Mouse (Mus musculus): ENCODE measurements around the gene Stn1. TPM values are rescaled to one million over a fixed set of nuclear protein-coding genes. Genes with fewer than 3 reads are reported as not detected.

Gene Stn1
- total RNA-seq, 2 experiments from 2014 or later = 5.9 to 6.3 TPM

DNA sequence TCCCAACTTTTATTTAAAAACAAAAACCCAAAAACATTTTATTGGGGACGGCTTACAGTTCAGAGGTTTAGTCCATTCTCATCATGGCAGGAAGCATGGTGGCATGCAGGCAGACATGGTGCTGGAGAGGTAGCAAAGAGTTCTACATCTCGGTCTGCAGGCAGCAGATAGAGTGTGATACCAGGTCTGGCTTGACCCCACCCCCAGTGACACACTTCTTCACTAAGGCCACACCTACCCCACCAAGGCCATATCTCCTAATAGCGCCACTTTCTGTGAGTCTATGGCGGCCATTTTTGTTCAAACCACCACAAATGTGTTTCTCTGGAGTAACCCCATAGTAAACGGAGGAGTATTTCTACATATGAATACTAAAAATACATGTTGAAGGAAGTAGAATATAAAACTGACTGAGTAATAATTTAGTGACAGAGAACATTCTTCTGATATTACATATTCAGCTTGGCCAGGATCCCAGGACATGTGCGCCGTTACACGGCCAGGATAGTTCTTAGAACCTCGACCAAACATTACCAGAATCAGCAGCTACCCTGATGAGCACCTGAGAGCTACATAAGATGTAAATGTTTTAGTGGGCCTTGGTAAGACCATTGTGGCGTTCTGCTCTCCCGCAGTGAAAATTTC is 11.2 kb upstream of the Stn1 start:
- ATAC-seq (replicated peaks; ENCODE audit: low FRiP score, poor library complexity, severe bottlenecking) = peak; percentile 75

- no peak for ATAC-seq (replicated peaks; ENCODE audit: low FRiP score, poor library complexity, severe bottlenecking)
Measured at GRCm38 (mm10) chr19:47545528-47545927, 8.2 kb upstream of the Stn1 start.

DNA sequence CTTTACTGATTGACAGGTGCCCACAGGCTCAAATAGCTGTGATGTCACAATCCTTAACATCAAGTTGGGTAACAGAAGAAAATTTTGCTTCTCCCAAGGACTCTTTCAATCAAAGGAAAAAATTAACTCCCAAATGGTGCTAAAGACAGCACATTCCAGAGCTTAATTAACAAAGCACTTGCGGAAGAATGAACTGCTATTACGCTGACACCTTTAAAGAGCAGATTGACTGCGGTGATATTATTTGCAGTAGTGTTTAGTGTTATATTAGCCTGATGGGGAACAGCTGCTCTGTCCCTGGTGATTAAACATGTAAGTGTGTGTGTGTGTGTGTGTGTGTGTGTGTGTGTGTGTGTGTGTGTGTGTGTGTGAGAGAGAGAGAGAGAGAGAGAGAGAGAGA is 7.7 kb upstream of the Stn1 start:
- ATAC-seq (replicated peaks; ENCODE audit: low FRiP score, poor library complexity, severe bottlenecking) = no peak

- ATAC-seq (replicated peaks; ENCODE audit: low FRiP score, poor library complexity, severe bottlenecking) = no peak
Measured at GRCm38 (mm10) chr19:47542441-47542840, 5.1 kb upstream of the Stn1 start.

- no peak for ATAC-seq (replicated peaks; ENCODE audit: low FRiP score, poor library complexity, severe bottlenecking)
Measured at GRCm38 (mm10) chr19:47538801-47539200, 1.5 kb upstream of the Stn1 start.

GRCm38 (mm10) chr19:47537879-47538278 is 572 bp upstream of the Stn1 start:
- ATAC-seq (replicated peaks; ENCODE audit: low FRiP score, poor library complexity, severe bottlenecking) = peak; percentile 5; the same call in 1 of the 2 replicates

- peak; percentile 98 for ATAC-seq (replicated peaks; ENCODE audit: low FRiP score, poor library complexity, severe bottlenecking)
Measured at GRCm38 (mm10) chr19:47536521-47537299, 597 bp downstream of the Stn1 start.

DNA sequence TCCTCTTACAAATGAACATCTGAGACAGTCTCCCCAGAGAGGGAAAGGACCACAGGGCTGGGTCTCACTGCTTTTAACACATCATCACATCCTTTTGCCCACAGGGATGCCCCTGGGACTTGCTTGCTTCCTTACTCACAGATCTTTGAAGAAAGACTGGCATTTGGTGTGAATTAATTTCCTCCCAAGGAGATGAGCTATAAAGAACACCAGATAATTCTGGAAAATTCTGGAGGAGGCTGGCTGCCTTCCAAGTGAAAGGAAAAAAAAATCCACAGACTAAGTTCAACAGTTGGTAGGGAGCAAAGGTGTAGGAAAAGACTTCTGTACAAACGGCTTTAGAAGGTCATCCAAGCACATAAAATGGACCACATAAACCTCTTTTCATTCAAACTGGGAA is 3.2 kb downstream of the Stn1 start:
- ATAC-seq (replicated peaks; ENCODE audit: low FRiP score, poor library complexity, severe bottlenecking) = no peak

GRCm38 (mm10) chr19:47532449-47532848 is 4.9 kb downstream of the Stn1 start:
- no peak for ATAC-seq (replicated peaks; ENCODE audit: low FRiP score, poor library complexity, severe bottlenecking)

- peak; percentile 99 for ATAC-seq (replicated peaks; ENCODE audit: low FRiP score, poor library complexity, severe bottlenecking)
Measured at GRCm38 (mm10) chr19:47531309-47531708, 6.0 kb downstream of the Stn1 start.

- no peak for ATAC-seq (replicated peaks; ENCODE audit: low FRiP score, poor library complexity, severe bottlenecking)
Measured at GRCm38 (mm10) chr19:47526239-47526986, 10.9 kb downstream of the Stn1 start.

DNA sequence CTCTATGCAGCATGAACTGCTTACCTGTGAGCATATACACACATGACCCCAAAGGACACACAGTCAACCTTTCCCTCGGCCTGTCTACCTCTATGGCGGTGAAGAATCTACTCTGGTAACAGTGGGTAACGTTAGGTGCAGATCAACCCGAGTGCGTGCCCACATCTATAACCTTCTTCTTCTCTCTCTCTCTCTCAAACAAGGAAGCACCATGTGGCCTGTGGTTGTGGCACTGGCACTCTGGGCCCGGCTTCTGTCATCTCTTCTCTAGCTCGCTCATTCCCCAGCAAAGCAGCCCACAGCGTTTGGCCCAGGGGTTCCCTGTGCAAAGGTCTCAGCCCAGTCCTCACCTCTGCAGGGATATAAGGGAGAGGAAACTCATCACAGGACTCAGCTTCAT is 12.4 kb downstream of the Stn1 start:
- no peak for ATAC-seq (replicated peaks; ENCODE audit: low FRiP score, poor library complexity, severe bottlenecking)

DNA sequence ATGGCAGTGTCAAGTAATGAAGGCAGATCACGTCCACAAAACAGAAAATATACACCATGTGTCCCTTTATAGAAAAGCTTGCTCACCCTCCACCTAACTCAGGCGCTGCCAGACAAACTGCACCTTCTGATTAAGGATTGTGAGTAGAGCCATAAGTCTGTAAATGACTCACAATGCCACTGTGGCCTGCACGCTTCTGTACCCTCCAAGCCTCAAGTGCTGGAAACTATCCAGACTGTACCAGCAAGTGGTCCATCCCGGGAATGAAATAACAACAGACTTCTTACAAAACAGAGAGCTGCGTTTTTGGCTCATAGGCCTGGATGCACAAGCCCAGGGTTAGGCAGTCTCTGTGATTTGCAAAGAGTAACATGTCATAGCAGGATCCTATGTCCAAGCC is 15.9 kb downstream of the Stn1 start:
- no peak for ATAC-seq (replicated peaks; ENCODE audit: low FRiP score, poor library complexity, severe bottlenecking)

DNA sequence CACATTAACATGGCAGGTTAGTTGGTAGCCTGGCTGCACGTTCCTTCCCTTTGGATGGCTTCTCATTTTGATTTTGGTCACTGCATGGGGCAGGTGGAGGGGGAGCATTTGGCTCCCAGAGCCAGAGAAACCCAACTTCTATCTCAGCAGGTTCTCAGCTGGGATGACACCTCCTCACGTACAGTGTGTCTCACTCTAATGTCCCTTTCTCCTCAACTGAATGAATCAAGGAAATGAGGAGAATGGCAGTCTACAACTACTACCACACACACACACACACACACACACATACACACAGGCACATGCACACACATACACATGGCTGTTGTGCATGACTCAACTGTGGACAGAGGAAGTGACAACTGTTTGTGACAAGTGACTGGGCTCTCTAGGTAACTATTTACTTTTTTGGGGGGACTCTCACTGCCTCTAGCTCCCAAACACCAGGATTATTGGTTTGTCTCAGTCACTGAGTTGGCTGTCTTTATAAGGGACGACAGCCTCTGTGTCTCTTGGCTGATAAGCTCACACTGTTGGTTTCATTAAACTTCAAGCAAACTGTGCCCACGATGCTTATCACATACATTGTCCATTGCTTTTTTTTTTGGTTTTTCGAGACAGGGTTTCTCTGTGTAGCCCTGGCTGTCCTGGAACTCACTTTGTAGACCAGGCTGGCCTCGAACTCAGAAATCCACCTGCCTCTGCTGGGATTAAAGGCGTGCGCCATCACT is 18.0 kb downstream of the Stn1 start:
- peak; percentile 43 for ATAC-seq (replicated peaks; ENCODE audit: low FRiP score, poor library complexity, severe bottlenecking)

DNA sequence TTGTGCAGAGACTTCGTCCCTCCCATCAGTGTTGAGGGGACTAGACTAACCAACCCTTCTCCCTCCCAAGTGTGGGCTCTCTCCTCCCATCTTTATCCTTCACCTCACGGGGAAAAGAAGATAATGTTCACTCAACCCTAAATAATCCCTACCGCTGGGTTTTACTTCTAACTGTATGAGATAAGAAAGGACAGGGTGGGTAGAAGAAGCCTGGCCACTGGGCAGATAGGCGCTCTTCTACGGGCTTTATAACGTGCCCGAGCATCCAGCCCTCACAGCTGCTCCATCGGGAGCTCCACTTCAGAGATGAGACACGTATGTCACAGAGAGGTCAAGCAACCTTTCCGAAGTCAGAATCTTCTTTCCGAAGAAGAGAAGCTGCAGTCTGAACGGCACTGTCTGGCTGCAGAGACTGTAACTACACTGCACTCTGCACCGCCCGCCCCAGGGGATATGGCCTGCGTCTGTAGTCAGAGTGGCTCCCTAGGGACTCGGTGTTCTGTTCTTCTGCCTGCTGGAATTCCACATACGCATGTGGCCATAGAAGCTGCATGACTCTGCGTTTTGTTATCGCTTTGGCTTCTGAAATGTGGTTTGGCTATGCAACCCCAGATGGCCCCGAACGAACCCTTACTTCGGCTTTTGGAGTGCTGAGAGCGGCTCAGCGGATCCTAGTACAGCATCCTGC is 18.7 kb downstream of the Stn1 start:
- peak; percentile 84 for ATAC-seq (replicated peaks; ENCODE audit: low FRiP score, poor library complexity, severe bottlenecking)

- no peak for ATAC-seq (replicated peaks; ENCODE audit: low FRiP score, poor library complexity, severe bottlenecking)
Measured at GRCm38 (mm10) chr19:47517570-47517969, 19.7 kb downstream of the Stn1 start.

DNA sequence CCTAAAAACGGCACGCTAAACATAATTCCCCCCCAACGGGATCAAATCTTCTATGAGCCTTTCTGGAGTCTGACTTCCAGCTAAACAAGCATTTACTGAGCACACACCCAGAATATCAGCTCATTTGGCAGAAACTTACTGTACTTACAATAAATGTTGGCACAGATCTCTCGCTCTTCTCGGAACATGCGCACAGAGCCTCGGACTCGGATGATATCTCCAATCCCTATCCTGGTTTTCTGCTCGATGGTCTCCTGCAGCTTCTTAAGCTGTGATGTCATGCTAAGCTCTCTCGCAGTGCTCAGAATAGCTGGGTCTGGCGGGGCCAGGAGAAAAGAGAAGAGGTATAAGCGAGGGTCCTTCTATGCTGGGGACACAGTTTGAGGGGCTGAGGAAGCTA is 20.4 kb downstream of the Stn1 start:
- ATAC-seq (replicated peaks; ENCODE audit: low FRiP score, poor library complexity, severe bottlenecking) = no peak

DNA sequence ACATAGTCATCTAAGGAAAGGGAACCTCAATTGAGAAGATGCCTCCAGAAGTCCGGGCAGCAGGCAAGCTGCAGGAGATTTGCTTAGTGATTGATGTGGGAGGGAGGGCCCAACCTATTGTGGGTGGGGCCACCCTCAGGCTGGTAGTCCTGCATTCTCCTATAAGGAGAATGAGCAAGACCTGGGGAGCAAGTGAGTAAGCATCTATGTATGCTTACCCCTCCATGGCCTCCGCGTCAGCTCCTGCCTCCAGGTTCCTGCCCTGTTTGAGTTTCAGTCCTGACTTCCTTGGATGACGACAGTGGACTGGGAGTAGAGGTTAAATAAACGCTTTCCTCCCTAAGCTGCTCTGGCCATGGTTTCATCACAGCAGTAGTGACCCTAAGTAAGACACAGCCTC is 22.2 kb downstream of the Stn1 start:
- no peak for ATAC-seq (replicated peaks; ENCODE audit: low FRiP score, poor library complexity, severe bottlenecking)

GRCm38 (mm10) chr19:47513618-47513897 is 23.7 kb downstream of the Stn1 start:
- ATAC-seq (replicated peaks; ENCODE audit: low FRiP score, poor library complexity, severe bottlenecking) = no peak

All from erythroid progenitor cell, adult 5-6 weeks (primary cell).